Mouse (Mus musculus) adrenal gland, postnatal 36 days (tissue): Measurements from ENCODE around the gene Ctdnep1. TPM values are rescaled to one million over a fixed set of nuclear protein-coding genes. Genes with fewer than 3 reads are reported as not detected.

Experiments
- DNase-seq, 2 experiments: peaks; one replicate each; pipeline ENCODE4 v3.0.0; 2021; ENCODE audit warnings: mixed read lengths in 1 of 2
- microRNA-seq: library from miRNA; unstranded; fragments of <30 nt; microRNA quantifications from one replicate; pipeline ENCODE4 v1.2.0, GENCODE M21; 2021
- total RNA-seq, 2 experiments: library from RNA; stranded (reverse); gene quantifications; 2 replicates each; pipeline ENCODE4 v1.2.3; 2021

The Ctdnep1 gene
- total RNA-seq, 2 experiments from 2014 or later: 112 to 132 TPM

DNA sequence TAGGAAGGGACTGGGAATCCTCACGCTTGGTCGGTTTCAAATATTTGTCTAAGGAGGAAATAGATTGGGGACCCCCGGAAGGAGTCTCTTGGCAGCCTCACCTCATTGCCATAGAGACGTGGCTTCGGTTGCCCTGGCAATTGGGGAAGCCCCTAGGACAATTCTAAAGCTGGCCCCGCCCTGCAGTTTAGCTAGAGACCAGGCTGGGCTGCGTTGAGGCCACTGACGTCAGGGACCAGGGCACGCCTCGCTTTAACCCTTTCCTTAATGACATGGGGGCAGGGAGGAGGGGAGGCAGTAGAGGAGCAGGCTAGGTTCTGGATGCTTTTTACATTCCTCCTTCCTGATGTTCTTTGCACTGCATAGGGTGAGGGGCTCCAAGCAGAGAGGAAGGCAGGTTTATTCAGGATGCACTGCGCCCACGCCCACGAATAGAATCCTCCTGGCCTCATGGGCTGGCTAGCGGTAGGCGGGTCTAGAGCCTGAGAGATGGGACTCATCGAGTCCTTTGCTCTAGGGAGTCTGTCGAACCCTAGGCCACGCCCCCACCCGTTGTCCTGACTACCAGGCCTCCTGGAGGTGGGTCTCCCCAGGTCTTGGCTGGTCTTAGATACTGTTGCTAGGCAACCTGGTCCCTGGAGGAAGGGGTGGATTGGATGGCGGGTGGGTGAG is 48.3 kb downstream of the Ctdnep1 start:
- peak; percentile 54 to 70 for DNase-seq

DNA sequence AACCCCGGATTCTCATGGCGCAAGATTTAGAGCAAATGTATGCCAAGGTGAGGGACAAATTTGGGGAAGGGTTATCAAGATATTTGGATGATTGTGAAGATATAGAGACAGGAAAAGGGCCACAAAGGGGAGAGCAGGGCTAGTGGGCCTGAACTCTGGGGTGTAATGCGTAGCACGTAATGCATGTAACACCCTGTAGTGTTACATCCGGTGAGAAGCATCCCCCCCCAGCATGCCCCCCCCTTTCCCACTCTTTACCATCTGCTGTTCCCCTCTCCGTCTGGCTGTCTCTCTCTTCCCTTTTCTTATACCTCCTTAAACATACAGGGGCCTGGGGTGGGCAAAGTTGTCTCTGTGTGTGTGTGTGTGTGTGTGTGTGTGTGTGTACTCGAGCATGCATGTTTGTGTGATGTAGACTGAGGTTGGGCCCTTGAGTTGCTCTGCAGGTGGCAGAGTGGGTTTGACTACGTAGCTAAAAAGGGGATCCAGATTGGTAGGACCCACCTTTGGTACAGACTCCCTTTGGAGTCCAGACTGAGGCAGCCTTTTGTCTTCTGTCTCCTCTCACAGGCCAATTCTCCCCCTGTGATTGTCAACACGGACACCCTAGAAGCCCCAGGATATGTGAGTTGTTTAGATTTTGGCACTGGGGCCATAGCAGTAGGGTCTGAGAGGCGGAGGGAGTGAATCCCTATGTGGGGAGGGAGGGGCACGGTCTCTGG is 49.0 kb downstream of the Ctdnep1 start:
- no peak for DNase-seq

DNA sequence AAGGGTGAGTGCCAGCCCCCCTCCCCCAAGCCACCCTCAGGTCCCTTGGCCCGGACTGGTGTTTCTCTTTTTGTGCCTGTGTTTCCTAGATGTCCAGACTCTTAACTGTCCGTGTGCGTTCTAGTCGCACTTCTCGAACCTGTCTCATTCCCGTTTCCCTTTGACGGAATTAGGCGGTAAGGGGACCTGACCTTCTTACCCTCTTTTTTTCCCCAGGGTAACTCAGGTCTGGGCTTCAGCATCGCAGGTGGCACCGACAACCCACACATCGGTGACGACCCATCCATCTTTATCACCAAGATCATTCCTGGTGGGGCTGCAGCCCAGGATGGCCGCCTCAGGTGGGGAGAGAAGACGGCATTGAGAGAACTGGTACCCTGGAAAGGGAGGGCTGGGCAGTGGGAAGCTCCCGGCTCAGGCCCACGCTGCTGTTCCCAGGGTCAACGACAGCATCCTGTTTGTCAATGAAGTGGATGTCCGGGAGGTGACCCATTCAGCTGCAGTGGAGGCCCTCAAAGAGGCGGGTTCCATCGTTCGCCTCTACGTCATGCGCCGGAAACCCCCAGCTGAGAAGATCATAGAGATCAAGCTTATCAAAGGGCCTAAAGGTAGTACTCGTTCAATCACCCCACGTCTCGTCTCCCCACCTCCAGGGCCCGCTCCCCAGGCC is 49.8 kb downstream of the Ctdnep1 start:
- DNase-seq: no peak

DNA sequence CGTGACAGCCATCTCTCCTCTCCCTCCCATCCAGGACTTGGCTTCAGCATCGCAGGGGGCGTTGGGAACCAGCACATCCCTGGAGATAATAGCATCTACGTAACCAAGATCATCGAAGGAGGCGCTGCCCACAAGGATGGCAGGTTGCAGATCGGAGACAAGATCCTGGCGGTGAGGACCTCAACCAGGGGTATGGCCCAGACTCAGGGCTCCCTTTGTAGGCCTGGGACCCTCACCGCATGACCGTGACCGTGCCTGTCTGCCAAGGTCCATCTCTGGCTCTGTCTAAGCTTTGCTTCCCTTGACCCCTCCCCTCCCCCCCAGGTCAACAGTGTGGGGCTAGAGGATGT is 50.3 kb downstream of the Ctdnep1 start:
- DNase-seq: no peak

DNA sequence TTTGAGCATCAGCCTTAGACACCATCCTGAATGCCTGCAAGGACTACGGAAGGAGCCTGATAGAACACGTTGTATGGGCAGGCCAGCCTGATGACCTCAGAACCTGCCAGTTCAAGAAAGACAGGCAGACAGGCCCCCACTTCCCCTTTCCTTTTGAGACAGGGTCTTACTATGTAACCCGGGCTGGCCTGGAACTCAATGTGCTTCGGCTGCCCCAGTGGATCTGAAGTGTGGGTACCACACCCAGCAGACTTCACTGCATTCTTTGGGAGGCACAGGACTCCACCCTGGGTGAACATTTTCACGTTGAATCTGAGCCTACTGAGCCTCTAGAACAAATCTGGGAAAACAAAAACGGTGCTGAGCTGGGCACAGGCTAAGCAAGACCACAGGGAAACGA is 57.2 kb downstream of the Ctdnep1 start:
- DNase-seq: no peak

DNA sequence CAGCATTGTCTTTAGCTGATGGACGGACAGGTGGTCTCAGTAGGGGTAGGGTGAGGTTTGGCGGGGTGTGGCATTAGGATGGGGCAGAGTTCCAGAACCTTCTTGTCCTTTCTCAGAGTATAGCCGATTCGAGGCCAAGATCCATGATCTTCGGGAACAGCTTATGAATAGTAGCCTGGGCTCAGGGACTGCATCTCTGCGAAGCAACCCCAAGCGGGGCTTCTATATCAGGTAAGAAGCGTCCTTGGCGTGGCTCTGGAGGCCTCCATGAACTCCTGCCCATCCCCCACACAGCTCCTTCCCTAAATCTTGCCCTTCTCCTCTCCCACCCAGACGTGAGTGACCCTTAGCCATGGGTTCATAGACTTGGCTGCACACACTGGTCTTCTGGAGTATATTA is 58.7 kb downstream of the Ctdnep1 start:
- no peak for DNase-seq

DNA sequence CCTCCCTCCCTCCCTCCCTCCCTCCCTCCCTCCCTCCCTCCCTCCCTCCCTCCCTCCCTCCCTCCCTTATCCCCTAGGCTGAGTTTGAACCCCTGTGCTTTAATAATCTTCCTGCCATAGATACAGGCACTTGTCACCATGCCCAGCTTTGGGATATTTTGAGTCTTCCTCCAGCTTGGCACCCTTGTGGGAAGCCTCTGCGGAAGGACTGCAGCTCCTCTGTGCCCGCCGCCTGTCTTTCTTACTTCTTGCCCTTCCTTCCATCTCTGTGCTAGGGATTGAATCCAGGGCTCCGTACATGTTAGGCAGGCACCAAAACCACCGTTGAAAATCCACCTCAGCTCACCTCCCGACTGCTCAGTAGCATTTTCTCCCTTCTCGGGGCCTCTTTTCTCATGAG is 59.2 kb downstream of the Ctdnep1 start:
- DNase-seq: no peak

Small RNAs within 50 kb of the gene (microRNA-seq; reads per million reads assigned to microRNA genes)
- gene Gm44349 (not detected), gene Mir324 (2,620 reads per million, percentile 88 among the genes with 10 or more reads in this experiment)

Other genes starting within 250 kb of the Ctdnep1 start
- 10 to 100 TPM; 86.4 to 90.3 TPM for gene Polr2a, start 222.5 kb upstream of the Ctdnep1 start, total RNA-seq
- gene Slc35g3, start 219.2 kb upstream of the Ctdnep1 start, total RNA-seq: not detected
- 10 to 100 TPM; 57.7 to 63.8 TPM for gene Zbtb4, start 215.2 kb upstream of the Ctdnep1 start, total RNA-seq
- gene Chrnb1, start 185.2 kb upstream of the Ctdnep1 start, total RNA-seq: 1 to 10 TPM; 1.1 to 1.8 TPM
- 1 to 10 TPM; 3.9 to 8.6 TPM for gene Fgf11, start 179.3 kb upstream of the Ctdnep1 start, total RNA-seq
- under 1 TPM; 0.17 to 0.26 TPM for gene Tmem102, start 175.5 kb upstream of the Ctdnep1 start, total RNA-seq
- gene Gm39566, start 165.9 kb upstream of the Ctdnep1 start, total RNA-seq: not detected
- not detected for gene Spem2, start 162.7 kb upstream of the Ctdnep1 start, total RNA-seq
- not detected for gene Spem1, start 159.0 kb upstream of the Ctdnep1 start, total RNA-seq
- gene Nlgn2, start 143.4 kb upstream of the Ctdnep1 start, total RNA-seq: 10 to 100 TPM; 14.4 to 22.3 TPM
- 100 to 1,000 TPM; 144 to 166 TPM for gene Tmem256, start 142.6 kb upstream of the Ctdnep1 start, total RNA-seq
- 10 to 100 TPM; 49.3 to 50.4 TPM for gene Plscr3, start 134.8 kb upstream of the Ctdnep1 start, total RNA-seq
- not detected for gene Tnk1, start 122.4 kb upstream of the Ctdnep1 start, total RNA-seq
- not detected for gene Tmem95, start 103.1 kb upstream of the Ctdnep1 start, total RNA-seq
- gene Kctd11, start 99.8 kb upstream of the Ctdnep1 start, total RNA-seq: 1 to 10 TPM; 4.2 to 5.4 TPM
- under 1 TPM; 0.23 to 0.89 TPM for gene Acap1, start 85.6 kb upstream of the Ctdnep1 start, total RNA-seq
- 1 to 10 TPM in 1 of 2 experiments, under 1 TPM in 1; 0.46 to 1.4 TPM for gene 2810408A11Rik, start 80.2 kb upstream of the Ctdnep1 start, total RNA-seq
- 10 to 100 TPM; 42.5 to 47.5 TPM for gene Neurl4, start 80.1 kb upstream of the Ctdnep1 start, total RNA-seq
- 10 to 100 TPM; 47.1 to 47.6 TPM for gene Gps2, start 67.3 kb upstream of the Ctdnep1 start, total RNA-seq
- gene Eif5a, start 59.2 kb upstream of the Ctdnep1 start, total RNA-seq: 100 to 1,000 TPM; 619 to 640 TPM
- 10 to 100 TPM; 11.5 to 11.8 TPM for gene Ybx2, start 45.4 kb upstream of the Ctdnep1 start, total RNA-seq
- gene Slc2a4, start 33.0 kb upstream of the Ctdnep1 start, total RNA-seq: 10 to 100 TPM; 60.2 to 90.0 TPM
- gene Cldn7, start 16.4 kb upstream of the Ctdnep1 start, total RNA-seq: 1 to 10 TPM in 1 of 2 experiments, not detected in 1; 1.2 TPM
- gene Elp5, start 1.4 kb downstream of the Ctdnep1 start, total RNA-seq: 10 to 100 TPM; 66.4 to 80.3 TPM
- 100 to 1,000 TPM; 421 to 450 TPM for gene Gabarap, start 10.0 kb downstream of the Ctdnep1 start, total RNA-seq
- 10 to 100 TPM; 54.6 to 57.1 TPM for gene Phf23, start 14.6 kb downstream of the Ctdnep1 start, total RNA-seq
- 10 to 100 TPM; 15.6 to 17.4 TPM for gene Dvl2, start 19.4 kb downstream of the Ctdnep1 start, total RNA-seq
- 100 to 1,000 TPM; 543 to 557 TPM for gene Acadvl, start 34.3 kb downstream of the Ctdnep1 start, total RNA-seq
- gene Dlg4, start 35.8 kb downstream of the Ctdnep1 start, total RNA-seq: 10 to 100 TPM; 27.4 to 40.4 TPM
- gene Asgr1, start 72.9 kb downstream of the Ctdnep1 start, total RNA-seq: under 1 TPM in 1 of 2 experiments, not detected in 1; 0.33 TPM
- 1 to 10 TPM in 1 of 2 experiments, under 1 TPM in 1; 0.60 to 2.1 TPM for gene Asgr2, start 111.5 kb downstream of the Ctdnep1 start, total RNA-seq
- 1 to 10 TPM; 2.7 to 3.4 TPM for gene Mgl2, start 149.2 kb downstream of the Ctdnep1 start, total RNA-seq
- gene Clec10a, start 175.0 kb downstream of the Ctdnep1 start, total RNA-seq: 1 to 10 TPM; 2.4 to 6.5 TPM
- gene Slc16a11, start 231.6 kb downstream of the Ctdnep1 start, total RNA-seq: under 1 TPM in 1 of 2 experiments, not detected in 1; 0.23 TPM
- gene Slc16a13, start 239.9 kb downstream of the Ctdnep1 start, total RNA-seq: 1 to 10 TPM; 2.7 to 3.0 TPM
- 10 to 100 TPM; 10.7 to 18.9 TPM for gene Bcl6b, start 248.6 kb downstream of the Ctdnep1 start, total RNA-seq